Mouse (Mus musculus) ovary, adult 18-20 months (tissue): Measurements from ENCODE around the gene Kif1b.
"Not testable (repeated sequence)": the region's sequence is repeated elsewhere in the genome, so short reads cannot be mapped to it uniquely, and the experiment has no call there.

ENCODE experiments used
- DNase-seq: peaks from one replicate; pipeline ENCODE4 v3.0.0; 2022; ENCODE audit warnings: low spot score, mixed read lengths

Gene Kif1b

DNA sequence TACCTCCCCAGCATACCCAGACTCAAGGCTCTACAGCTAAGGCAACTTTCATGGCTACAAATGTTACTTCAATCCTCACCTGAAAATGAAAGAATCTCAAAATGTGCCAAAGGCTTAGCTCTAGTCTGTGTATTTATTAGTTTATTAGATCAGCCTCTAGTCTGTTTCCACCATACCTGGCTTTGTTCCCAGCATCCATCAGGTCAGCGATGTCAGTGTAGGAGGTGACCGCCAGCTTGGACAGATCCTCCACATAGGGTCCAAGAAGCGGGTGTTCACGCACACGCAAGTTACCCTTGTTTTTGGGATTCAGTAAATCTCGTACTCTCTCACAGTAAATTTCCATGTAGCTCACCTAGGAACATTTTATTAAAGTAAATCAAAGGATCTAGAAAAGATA lies 37.0 kb downstream of the Kif1b start:
- no peak for DNase-seq

DNA sequence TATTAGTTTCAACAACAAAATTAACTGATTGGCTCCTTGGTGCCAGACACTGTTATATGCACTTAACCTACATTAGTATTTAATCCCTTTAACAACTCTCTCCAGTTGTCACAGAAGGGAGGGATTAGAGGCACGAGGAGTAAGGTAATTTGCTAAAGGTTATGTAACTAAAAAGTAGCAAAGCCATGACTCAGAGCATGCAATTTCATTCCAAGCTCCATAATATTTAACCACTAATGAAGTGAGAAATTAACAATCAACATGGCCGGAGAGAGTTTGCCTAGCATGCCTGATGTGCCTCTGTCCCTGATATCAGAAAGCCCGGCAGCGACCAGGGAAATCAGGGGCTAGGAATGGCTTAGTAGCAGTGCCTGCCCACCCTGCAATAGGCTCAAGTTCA lies 38.5 kb downstream of the Kif1b start:
- DNase-seq, result no peak

DNA sequence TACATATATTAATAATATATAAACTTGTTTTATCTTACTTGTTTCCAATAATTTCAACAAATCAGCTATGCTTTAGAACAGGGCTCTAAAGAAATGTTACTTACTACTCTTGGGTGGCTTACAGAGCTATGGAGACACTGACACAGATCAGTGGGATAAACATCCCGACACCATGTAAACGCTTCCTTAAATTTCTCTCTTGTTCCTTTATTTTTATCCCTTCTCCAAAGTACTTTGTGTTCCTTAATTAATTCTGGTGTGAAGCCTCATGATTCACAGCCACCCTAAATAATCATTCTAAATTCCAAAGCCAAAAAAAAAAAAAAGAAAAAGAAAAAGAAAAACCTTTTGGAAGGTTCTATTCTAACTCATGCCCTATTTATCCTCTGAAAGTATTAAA lies 42.6 kb downstream of the Kif1b start:
- no peak for DNase-seq

DNA sequence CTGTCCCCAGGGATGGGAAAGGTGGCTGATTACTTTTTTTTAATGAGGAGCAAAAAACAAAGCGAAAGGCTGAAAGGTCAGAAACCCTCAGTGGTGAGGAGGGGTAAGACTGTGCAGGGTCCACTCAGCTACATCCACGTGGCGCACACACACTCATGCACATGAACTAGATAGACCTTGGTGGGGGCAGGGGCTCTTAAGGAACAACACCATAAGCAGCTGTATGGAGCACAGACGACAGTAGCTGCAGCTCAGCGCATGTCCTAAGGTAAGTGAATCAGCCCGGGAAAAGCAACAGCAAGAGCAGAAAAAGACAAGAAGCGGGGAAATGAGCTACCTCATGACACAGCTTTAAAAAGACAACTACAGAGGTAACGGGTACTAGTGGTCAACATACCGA lies 44.3 kb downstream of the Kif1b start:
- DNase-seq, result no peak

DNA sequence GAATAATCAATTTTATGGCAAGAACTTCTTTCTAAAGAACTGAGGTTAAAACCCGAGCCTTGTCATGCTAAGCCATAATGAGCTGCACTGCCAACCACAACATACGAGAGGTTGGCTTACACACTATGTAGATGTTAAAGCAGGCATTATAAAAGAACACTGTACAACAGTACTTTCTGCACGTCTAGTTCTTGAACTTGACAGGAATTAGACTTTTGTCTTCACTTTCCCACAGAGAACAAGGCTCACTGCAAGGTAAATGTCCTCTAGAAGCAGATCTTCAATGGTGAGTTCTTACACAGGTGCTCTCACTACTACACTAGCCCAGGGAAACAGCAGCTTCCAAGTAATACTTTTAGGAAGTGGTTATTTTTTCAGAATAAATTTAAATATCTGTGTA lies 46.0 kb downstream of the Kif1b start:
- DNase-seq, result no peak

DNA sequence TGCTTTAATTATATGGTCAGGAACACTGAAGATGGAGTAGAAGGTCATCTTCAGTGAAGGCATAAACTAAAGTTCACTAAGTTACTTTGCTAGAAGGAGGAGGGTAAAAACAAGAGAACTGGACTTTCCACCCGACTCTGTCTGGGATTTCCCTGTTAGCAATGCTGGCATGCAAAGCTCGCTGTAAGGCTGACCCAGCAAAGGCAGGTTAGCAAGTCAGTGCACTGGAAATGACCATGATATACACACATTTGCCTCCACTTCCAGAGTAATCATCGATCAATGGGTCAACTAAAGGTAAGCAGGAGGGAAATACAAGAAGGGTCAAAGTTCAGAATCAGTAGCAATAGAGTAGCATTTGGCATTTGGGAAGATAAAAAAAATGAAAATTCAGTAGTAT lies 46.6 kb downstream of the Kif1b start:
- no peak for DNase-seq

DNA sequence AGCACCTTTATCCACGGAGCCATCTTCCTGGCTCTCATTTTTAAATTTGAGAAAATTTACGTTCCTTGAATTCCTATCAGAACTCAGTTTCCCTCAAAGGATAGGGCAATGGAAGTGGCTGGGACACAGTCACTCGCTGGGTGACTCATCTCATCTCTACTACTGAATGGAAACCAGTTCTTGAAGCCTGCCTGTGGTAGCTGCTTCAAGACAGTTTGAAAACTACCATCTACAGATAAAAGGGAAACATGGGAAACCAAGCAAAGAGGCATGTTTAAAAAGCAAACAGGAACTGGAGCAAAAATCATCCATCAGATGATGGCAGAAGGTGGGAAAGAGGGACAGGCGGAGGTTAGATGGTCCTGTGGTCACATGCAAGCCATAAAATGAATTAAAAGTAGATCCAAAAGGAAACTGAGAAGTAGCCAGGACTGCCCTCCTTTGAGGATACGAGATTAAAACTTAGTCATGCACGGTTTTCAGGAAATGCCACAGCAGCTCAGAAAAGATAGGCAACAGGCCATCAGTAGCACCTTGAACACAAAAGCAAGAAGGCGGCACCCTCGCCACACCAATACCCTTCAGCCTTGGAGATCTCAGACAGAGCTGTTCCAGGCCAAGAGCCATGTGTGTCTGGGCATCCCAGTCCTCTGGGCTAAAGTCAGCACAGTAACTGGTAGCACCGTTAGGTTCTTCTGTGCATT lies 48.0 kb downstream of the Kif1b start:
- DNase-seq, result no peak

DNA sequence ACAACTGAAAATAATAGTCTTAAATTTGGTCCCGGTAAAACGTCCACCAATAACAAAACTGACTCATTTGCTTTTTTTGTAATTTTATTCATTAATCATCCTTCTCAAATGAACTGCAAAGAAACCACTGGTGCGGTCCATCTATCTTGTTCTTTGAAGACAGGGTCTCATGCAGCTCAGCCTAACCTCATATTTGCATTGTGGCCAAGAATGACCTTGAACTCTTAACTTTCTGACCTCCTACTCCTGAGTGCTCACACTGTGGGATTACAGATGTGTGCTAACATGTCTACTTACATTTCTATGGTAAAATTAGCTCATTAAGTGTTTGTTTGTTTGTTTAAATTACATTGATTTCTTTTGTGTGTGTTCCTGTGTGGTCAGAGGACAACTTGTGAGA lies 48.6 kb downstream of the Kif1b start:
- DNase-seq, result no peak

DNA sequence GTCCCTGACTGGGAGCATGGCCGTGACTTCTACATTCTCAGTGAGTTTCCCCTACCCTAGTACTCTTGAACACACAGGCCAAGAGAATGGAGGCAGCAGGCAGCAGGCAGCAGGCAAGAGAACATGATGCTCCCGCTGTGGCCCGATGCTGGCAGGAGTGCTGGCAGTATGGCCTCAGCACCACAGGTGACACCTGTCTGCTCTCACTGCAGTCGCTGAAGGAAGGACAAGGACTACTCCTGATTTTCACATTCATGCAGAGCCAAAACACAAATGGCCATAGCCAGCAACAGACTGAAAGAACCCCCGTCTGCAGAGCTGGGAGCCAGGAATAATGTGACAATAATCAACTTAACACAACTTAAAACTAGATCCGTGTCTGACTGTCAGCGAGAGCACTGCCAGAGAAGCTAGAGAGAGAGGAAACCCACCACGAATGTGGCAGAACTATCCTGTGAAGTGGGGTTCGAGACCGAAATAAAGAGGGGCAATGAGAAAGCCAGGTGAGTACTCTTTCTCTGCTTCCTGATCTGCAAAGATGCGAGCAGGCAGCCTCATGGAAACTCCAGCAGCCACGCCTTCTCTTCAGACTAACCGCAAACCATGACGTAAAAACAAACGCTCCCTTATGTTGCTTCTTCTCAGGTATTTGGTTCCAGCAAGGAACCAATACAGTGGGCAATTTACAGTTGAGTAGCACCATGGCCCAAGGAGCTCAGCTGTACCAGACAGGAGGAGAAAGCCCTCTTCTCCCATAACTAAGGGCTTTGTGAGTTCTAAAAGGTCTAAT lies 50.8 kb downstream of the Kif1b start:
- no peak for DNase-seq

DNA sequence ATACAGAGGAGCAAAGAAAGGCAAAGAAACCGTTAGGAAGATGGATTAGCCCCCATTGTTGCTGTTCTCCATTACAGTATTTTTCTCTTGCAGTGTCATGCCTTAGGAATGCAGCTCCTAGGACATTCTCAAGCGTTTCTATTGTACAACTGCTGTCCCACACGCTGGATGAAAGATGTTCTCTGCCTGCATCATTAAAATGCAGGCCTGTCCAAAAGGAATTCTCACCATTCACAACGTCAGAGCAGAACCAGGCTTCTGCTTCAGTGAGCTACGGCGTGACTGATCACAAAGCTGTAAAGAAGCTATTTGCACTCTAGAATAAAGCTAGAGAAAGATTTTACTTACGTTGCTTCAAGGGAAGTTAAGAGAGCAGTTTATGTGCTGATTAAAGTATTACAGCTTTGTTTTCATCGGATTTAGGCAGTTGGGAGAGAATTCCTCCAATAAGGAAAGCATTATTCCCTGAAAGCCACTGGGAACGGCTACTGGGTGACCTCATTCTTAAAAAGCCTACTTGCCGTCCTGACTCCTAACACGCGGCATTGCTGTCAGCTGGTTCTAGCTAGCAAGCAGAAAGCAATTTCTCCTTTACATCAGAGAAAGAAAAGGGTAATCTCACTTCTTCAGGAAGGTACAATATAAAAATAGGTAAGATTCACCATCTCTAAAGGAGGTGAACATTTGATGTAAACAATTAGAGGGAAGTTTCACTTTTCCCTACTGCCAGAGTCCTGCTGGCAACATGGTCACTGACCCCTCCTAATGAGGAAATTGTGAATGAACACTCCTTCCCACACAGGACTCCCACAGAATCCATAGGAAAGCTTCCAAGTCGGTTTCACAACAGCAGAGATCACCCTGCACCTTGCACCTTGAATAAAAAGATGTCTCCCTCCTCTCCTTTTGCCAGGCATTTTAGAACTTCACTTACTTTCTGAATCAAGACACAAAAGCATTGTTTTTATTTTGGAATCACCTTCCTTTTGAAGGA lies 51.9 kb downstream of the Kif1b start:
- no peak for DNase-seq

DNA sequence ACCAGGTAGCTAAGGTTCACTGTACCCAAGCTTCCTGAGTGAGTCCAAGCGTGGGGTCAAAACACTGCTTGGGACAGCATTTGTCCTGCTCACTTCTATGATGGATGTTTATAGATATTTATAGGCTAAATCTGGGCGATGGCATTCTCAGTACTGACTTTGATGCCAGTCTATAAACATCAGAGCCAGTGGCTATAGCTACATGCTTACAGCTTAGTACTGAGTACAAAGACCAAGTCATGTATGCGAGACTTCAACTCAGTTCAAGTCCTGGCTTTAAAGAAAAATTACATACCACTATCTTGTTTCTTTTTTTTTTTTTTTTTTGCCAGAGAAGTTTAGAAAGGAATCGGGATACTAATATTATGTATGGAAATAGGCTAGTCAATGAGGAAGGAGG lies 52.7 kb downstream of the Kif1b start:
- no peak for DNase-seq

DNA sequence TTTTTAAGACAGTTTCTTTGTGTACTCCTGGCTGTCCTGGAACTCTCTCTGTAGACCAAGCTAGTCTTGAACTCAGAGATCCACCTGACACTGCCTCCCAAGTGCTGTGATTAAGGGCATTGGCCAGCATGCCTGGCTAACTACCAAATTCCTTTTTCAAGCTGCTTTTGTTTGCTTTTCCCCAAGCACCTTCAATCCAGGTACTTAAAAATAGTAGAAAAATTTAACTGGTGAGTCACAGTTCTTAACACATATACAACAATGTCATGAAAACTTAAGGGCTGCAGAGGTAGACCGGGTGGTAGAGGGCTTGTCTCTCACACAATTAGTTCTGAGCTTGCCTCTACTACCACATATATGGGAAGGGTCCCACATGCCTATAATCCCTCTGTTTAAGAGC lies 58.2 kb downstream of the Kif1b start:
- no peak for DNase-seq

DNA sequence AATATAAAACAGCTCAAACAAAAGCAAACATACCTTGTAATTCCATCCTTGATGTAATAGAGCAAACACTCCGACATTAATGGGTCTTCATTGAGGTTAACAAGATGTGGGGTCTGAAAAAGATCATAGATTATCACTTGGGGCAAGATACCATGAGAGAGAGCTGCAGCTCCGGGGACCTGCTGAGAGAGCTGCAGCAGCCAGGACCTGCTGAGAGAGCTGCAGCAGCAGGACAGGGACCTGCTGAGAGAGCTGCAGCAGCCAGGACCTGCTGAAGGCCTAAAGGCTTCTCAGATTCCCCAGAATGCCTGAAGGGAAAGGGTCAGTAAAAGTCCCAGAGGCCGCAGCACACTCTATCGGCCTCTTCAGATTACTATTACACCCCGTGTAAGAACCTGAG lies 59.7 kb downstream of the Kif1b start:
- DNase-seq, result no peak

DNA sequence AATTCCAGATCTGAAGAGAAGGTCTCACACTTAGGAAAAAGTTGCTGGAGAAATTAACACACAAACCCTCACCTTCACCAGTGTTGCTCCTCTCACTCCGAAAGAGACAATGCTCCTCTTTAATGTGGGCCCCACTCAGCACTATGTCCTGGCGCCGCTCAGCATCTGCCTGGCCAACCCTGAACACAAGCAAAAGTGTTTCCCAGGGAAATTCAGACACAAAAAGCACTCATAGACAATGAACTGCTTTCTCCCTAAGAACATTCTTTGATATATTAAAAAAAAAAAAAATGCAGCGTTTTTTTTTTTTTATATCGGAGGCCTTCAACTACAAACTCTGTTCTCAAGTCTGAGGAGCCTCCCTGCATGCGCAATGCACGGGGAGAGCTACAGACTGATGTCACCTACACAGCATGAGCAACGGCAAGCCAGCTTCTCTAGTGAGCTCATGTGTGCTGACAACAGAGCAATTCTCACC lies 60.3 kb downstream of the Kif1b start:
- DNase-seq, result no peak

DNA sequence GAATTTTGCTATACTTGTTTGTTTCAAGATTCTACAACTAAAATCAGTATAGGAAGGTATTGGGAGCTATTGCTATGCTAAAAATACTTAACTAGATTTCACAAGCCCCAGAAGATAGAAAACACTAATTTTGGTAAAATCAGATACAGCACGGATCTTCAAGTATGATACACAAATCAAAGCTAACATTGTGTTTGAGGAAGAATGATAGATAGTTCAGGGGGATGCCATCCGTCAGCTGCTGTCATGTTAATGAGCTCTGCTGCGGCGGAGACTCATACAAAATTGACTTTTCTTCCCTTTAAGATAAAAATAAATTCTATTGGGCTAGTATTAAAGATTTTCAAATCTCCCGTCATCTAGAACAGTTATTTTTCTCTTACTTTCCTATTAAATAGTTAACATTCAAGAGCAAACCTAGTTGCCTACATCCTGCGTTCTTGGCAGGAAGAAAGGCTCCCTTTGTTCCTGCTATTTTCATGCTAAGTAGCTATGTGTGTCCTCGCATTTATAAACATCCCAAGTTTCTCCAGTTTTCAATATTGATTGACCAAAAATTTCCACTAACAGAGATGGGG lies 60.8 kb downstream of the Kif1b start:
- no peak for DNase-seq

DNA sequence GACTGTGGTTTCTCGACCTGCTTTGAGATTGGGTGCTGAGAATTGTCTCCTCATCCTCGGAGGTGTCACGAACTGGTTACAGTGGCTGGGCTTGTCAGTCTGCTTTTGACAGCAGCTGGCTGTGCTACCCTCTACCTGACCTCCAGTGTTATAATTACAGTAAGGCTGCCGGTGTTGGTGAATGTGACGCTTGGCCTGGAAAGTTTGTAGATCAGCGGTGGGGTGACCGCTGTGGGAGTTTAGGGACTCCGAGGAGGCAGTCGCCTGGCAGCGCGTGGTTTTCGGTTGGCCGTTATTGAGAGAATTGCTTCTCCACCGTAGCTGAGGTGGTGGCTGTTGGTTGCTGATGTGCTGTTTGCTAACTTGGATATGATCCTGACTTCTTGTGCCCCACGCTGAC lies 70.5 kb downstream of the Kif1b start:
- no peak for DNase-seq

DNA sequence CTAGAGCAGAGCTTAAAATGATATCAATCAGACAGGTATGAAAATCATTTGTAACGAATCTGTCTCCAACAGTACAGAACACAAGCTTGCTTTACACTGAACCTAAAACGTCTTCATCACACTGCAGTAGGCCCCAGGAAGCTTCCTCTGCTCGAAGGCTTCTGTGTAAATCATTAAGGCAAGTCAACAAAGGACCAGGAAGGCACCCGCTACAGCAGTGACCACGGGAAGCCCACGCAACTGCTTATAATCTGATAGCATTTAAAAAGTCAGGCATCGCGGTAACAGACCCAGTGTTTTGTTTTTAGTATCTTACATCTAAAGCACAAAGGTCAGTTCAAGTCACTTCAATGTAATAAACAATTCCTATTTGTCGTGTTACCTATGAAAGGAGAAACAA lies 73.6 kb downstream of the Kif1b start:
- no peak for DNase-seq

DNA sequence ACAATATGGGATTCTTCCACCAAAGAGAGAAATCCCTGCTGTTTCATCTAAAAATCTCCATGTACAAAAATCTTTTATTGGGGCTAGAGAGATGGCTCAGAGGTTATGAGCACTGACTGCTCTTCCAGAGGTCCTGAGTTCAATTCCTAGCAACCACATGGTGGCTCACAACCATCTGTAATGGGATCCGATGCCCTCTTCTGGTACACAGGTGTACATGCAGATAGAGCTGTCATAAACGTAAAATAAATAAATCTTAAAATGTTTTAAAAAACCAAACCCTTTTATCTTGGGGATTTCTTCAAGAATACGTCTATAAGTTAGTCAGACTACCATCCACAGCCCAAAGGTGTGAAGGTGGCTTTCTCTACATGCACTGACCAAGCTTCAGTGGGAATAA lies 78.8 kb downstream of the Kif1b start:
- DNase-seq, result not testable (repeated sequence)

DNA sequence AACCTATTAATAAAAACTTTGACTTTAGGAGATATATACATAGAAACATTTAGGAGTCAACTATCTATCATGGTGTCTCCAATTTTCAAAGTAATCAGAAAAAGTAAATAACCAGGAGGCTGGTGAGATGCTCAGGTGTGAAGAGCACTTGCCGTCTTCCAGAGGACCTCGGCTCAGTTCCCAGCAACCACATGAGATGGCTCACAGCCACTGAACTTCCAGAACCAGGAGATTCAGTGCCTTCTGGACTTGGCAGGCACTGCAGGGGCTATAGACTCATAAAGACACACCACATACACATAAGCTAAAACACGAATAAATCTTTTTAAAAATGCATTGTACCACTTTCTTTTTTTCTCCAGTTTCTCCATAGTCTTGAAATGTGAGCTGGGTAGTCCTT lies 79.2 kb downstream of the Kif1b start:
- no peak for DNase-seq

DNA sequence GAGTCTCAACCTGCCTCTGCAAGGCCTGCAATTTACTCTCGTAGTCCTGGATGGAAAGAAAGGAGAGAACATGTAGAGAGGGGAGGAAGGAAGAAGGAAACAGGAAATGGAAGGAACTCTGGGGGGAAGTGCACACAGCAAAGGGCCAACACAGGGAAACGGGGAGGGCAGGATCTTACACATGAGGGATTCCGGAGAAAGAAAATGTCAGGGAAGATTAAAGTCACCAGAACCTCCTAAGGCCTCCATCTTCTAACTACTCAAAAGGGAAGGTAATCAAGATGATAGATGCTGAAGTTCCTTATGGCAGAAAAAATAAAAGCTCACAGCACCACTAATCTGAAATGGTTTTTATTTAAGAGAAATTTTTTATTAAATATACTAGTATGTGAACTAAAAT lies 81.2 kb downstream of the Kif1b start:
- no peak for DNase-seq

DNA sequence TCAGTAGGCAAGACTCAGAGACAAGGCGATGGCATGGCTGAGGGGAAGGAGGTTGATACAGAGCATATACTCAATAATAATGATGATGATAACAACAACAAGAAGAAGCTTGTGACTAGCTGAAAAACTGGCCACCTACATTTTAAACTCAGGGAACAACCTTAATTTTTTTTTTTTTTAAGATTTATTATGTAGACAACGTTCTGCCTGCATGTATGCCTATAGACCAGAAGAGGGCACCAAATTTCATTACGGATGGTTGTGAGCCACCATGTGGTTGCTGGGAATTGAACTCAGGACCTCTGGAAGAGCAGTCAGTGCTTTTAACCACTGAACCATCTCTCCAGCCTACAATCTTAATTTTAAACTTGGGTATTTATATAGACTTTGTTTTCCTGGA lies 84.0 kb downstream of the Kif1b start:
- DNase-seq, result no peak

DNA sequence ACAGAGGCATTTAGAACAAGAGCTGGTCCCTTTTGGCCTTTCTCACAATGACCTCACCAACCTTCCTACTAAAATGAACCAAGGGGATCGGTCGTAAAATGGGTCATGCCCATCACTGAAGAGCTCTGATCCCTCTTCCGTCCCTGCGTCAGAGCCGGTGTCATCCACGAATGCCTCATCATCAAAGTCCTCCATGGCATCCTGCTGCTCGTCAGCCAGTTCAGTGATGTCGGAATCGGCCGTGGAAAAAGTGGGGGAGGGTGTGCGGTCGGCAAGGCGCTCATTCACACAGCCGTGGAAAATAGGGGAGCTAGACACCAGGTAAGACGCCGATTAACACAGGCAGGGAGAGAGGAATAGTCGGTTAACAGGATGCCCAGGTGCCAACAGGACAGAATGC lies 87.0 kb downstream of the Kif1b start:
- DNase-seq, result no peak
